Mouse (Mus musculus): Measurements from ENCODE around the gene Agap1. TPM values are rescaled to one million over a fixed set of nuclear protein-coding genes. Genes with fewer than 3 reads are reported as not detected.
"Not testable (repeated sequence)": the region's sequence is repeated elsewhere in the genome, so short reads cannot be mapped to it uniquely, and the experiment has no call there.

Agap1 gene
- polyA plus RNA-seq, 1 experiment from 2014 or later, result 4.8 TPM

DNA sequence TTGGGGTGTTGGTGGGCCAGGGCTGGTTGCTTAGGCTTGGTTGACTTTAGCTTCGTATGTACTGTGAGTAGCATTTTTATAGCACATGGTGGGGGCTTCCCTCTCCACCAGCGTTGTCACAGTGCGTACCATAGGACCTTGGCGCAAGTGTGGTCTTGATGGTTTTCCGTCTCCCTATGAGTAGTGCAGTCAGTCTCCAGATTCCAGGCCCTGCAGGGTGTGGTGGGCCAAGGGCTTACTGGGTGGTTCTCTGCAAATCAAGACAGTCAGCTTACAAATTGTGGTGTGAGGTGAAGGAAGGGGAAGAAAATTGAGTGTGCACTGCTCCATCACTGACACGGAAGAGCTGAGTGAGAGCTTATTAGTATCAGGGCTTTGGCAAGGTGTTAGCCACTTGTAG is 32.3 kb downstream of the Agap1 start:
- WGBS, result 91% methylated on average over 6 of the region's 6 CpGs

DNA sequence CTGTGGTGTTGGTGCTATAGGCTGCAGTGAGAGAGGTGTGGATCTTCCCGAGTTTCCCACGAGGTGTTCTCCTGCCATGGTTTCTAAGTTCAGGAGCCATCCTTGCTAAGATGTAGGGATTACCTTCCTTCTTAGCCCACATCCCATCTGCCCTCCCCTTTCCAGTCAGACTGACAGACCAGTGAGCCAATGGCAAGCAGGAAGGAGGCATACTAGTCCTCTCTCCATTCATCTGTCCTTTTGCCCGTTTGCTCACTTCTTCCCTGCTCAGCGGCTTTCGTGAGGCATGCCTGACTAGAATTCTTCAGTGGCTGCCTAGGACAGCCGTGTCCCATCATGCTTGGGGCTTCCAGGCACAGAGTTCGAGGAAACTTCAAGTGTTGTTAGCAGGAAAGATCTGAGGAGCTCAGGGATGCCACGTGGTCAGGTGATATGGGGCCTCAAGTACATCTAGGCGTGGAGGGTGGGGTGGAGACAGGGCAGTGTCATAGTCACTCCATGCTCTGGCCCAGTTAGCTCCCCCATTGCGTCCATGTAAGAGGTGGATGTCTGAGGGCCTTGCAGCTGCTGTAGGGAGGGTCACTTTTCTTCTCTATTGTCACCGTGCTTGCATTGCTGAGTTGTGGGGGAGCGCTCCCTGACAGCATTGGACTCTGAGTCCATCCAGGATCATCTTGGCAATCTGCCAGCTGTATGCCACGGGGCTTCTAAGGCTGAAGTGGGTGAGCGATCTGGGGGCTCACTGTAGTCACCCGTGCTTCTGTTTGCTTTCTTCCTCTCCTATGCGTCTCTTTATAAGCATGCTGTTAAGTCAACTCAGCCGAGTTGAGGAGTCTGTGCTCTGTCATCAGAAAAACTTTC is 34.7 kb downstream of the Agap1 start:
- Histone ChIP-seq H3K9ac (ENCODE audit: low read depth, low read length) (0 out of 2 replicates have a peak overlapping the region, but pooled peaks have one; percentile 13), H3K4me2 (ENCODE audit: low read depth, low read length) (peak overlapping the region; percentile 24; the same call in 1 of the 2 replicates), H3K9me3 (ENCODE audit: control insufficient read depth, low read length) (no peaks in the 10 kb centered on the region), H3K4me3 (ENCODE audit: low read length) (no peak overlapping the region), H3K27ac (ENCODE audit: low read length) (peak overlapping the region; percentile 23; the same call in 1 of the 2 replicates), H3K36me3 (ENCODE audit: control insufficient read depth, insufficient read depth, low read length) (no peaks in the 10 kb centered on the region), H3K27me3 (replicated peaks; ENCODE audit: control insufficient read depth, insufficient read depth, low read length) (no peaks in the 10 kb centered on the region), H3K4me1 (ENCODE audit: control insufficient read depth, insufficient read depth, low read length) (peaks cover 22% of the 10 kb centered on the region)
- peak; percentile 83 for ATAC-seq
- 52% methylated on average over 17 of the region's 17 CpGs for WGBS

More for the DNA sequence above, 32.3 kb downstream of the Agap1 start:
- H3K4me2 ChIP-seq (ENCODE audit: low read depth, low read length), result no peak overlapping the region
- no peak overlapping the region; the same call in 1 of the 2 replicates for H3K9ac ChIP-seq (ENCODE audit: low read depth, low read length)
- no peak overlapping the region for H3K4me3 ChIP-seq (ENCODE audit: low read length)
- no peak overlapping the region for H3K27ac ChIP-seq (ENCODE audit: low read length)
- H3K4me1 ChIP-seq (ENCODE audit: control insufficient read depth, insufficient read depth, low read length), result peaks cover 29% of the 10 kb centered on the region
- ATAC-seq, result no peak
- H3K27me3 ChIP-seq (replicated peaks; ENCODE audit: control insufficient read depth, insufficient read depth, low read length), result no peaks in the 10 kb centered on the region
- no peaks in the 10 kb centered on the region for H3K9me3 ChIP-seq (ENCODE audit: control insufficient read depth, low read length)
- no peaks in the 10 kb centered on the region for H3K36me3 ChIP-seq (ENCODE audit: control insufficient read depth, insufficient read depth, low read length)

DNA sequence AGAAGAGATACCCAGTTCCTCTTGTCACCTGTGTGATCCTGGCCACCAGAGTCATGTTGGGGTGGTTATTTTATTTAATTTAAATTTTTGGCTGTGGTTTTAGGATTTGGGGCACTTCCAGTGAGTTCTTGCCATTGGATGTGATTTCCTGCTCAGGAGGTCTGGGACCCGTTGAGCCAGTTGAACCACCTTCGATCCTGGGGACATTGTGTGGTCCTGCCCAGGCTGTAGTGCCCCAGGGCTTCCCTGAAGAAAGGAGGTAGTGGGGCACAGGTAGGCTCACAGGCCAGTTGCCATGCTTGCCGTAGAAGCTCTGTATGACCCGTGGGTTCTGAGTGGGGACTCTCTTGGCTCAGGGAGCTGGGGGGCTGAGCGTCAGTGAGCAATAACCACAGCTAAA is 38.6 kb downstream of the Agap1 start:
- Histone ChIP-seq H3K9ac (ENCODE audit: low read depth, low read length) (no peak overlapping the region), H3K4me2 (ENCODE audit: low read depth, low read length) (no peak overlapping the region), H3K27ac (ENCODE audit: low read length) (no peak overlapping the region), H3K4me1 (ENCODE audit: control insufficient read depth, insufficient read depth, low read length) (peaks cover 29% of the 10 kb centered on the region), H3K36me3 (ENCODE audit: control insufficient read depth, insufficient read depth, low read length) (no peaks in the 10 kb centered on the region), H3K27me3 (replicated peaks; ENCODE audit: control insufficient read depth, insufficient read depth, low read length) (no peaks in the 10 kb centered on the region), H3K4me3 (ENCODE audit: low read length) (no peak overlapping the region), H3K9me3 (ENCODE audit: control insufficient read depth, low read length) (no peaks in the 10 kb centered on the region)
- WGBS, result 87% methylated on average over 5 of the region's 5 CpGs
- ATAC-seq, result no peak

DNA sequence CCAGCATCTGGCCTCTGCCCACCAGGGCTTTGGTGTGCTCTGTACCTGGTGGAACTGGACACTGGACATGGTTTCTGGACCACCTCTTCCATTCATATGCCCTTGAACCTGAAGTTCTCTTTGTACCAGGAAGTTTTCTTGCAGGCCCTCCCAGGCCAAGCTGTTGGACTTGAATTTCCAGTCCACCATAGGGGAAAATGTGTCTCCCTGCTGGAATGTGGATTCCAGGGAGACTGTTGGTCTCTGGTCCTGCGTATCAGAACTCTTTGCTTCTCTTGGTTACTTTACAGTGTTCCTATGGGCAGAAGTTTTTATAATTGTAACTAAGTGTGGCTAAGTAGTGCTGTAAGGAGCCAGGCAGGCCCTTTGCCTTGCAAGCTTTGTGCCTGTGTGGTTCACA is 40.2 kb downstream of the Agap1 start:
- H3K9ac ChIP-seq (ENCODE audit: low read depth, low read length), result no peak overlapping the region
- no peak overlapping the region for H3K4me3 ChIP-seq (ENCODE audit: low read length)
- H3K36me3 ChIP-seq (ENCODE audit: control insufficient read depth, insufficient read depth, low read length), result no peaks in the 10 kb centered on the region
- H3K4me2 ChIP-seq (ENCODE audit: low read depth, low read length), result no peak overlapping the region
- peaks cover 22% of the 10 kb centered on the region for H3K4me1 ChIP-seq (ENCODE audit: control insufficient read depth, insufficient read depth, low read length)
- H3K27me3 ChIP-seq (replicated peaks; ENCODE audit: control insufficient read depth, insufficient read depth, low read length), result no peaks in the 10 kb centered on the region
- WGBS, result 58% methylated on average over 1 of the region's 1 CpGs
- ATAC-seq, result peak; percentile 14; the same call in 1 of the 2 replicates
- 0 out of 2 replicates have a peak overlapping the region, but pooled peaks have one; percentile 2 for H3K27ac ChIP-seq (ENCODE audit: low read length)
- no peaks in the 10 kb centered on the region for H3K9me3 ChIP-seq (ENCODE audit: control insufficient read depth, low read length)

DNA sequence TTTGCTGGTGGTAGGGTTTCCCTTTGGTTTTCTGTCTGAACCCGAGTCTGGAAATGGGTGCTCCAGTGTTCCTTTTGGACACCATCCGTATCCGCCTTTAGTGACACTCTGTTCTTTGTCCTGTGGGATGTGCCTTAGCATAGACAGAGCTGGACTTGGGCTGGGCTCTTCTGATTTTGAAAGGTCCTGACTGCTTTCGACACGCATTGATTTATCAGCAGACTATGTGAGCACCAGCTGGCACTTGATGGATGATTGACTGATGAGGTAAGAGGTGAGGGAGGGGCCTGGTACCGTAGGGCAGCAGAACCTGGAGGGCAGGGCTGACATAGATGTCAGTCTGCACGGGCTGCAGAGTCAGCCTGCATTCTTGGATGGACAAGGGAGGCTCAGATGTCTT is 41.6 kb downstream of the Agap1 start:
- Histone ChIP-seq H3K27ac (ENCODE audit: low read length) (no peak overlapping the region), H3K4me3 (ENCODE audit: low read length) (no peak overlapping the region), H3K4me1 (ENCODE audit: control insufficient read depth, insufficient read depth, low read length) (peaks cover 21% of the 10 kb centered on the region), H3K9me3 (ENCODE audit: control insufficient read depth, low read length) (no peaks in the 10 kb centered on the region), H3K36me3 (ENCODE audit: control insufficient read depth, insufficient read depth, low read length) (no peaks in the 10 kb centered on the region), H3K9ac (ENCODE audit: low read depth, low read length) (no peak overlapping the region), H3K4me2 (ENCODE audit: low read depth, low read length) (no peak overlapping the region), H3K27me3 (replicated peaks; ENCODE audit: control insufficient read depth, insufficient read depth, low read length) (no peaks in the 10 kb centered on the region)
- 68% methylated on average over 7 of the region's 7 CpGs for WGBS
- no peak for ATAC-seq

DNA sequence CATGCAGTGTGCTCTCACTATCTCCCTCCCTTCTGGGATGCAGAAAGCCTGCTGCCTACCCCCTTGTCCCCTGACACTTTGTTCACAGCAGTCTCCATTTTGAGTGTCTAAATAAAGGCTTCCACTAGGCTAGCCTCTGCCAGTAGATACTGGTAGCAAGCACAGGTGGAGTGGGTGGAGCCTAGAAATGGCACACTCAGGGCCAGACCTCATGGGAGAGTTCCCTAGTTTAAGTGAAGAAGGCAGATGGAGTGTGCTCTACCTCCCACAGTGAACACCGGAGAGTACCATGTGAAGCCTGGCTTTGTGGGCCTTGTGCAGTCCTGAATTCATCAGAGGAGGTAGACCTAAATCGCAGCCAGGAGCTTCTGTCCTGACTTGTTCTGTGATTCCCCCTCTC is 46.3 kb downstream of the Agap1 start:
- no peaks in the 10 kb centered on the region for H3K27me3 ChIP-seq (replicated peaks; ENCODE audit: control insufficient read depth, insufficient read depth, low read length)
- 84% methylated on average over 2 of the region's 2 CpGs for WGBS
- peaks cover 11% of the 10 kb centered on the region; the same call in 1 of the 2 replicates for H3K4me1 ChIP-seq (ENCODE audit: control insufficient read depth, insufficient read depth, low read length)
- H3K9ac ChIP-seq (ENCODE audit: low read depth, low read length), result no peak overlapping the region
- no peaks in the 10 kb centered on the region for H3K9me3 ChIP-seq (ENCODE audit: control insufficient read depth, low read length)
- H3K27ac ChIP-seq (ENCODE audit: low read length), result no peak overlapping the region
- H3K4me2 ChIP-seq (ENCODE audit: low read depth, low read length), result no peak overlapping the region
- H3K4me3 ChIP-seq (ENCODE audit: low read length), result no peak overlapping the region
- H3K36me3 ChIP-seq (ENCODE audit: control insufficient read depth, insufficient read depth, low read length), result no peaks in the 10 kb centered on the region
- ATAC-seq, result peak; percentile 52; the same call in 1 of the 2 replicates

DNA sequence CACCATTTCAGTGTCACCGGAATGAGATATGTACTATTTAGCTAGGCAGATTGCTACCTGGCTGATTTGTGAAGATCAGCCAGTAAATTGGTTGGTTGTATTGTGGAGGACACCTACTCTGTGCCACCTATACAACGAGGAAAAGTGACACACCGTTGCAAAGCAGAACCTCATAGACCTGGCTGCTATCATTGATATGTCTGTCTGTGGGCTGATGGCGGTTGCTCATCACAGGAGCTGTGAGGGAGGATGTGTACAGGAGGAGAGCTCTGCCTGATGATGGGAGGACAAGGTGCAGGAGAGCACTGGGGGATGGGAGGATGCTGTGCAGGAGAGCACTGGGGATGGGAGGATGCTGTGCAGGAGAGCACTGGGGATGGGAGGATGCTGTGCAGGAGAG is 46.7 kb downstream of the Agap1 start:
- Histone ChIP-seq H3K36me3 (ENCODE audit: control insufficient read depth, insufficient read depth, low read length) (no peaks in the 10 kb centered on the region), H3K4me1 (ENCODE audit: control insufficient read depth, insufficient read depth, low read length) (peaks cover 11% of the 10 kb centered on the region; the same call in 1 of the 2 replicates), H3K9ac (ENCODE audit: low read depth, low read length) (no peak overlapping the region), H3K27me3 (replicated peaks; ENCODE audit: control insufficient read depth, insufficient read depth, low read length) (no peaks in the 10 kb centered on the region), H3K9me3 (ENCODE audit: control insufficient read depth, low read length) (no peaks in the 10 kb centered on the region), H3K4me3 (ENCODE audit: low read length) (no peak overlapping the region), H3K4me2 (ENCODE audit: low read depth, low read length) (no peak overlapping the region), H3K27ac (ENCODE audit: low read length) (no peak overlapping the region)
- 89% methylated on average over 4 of the region's 4 CpGs for WGBS
- ATAC-seq, result no peak

DNA sequence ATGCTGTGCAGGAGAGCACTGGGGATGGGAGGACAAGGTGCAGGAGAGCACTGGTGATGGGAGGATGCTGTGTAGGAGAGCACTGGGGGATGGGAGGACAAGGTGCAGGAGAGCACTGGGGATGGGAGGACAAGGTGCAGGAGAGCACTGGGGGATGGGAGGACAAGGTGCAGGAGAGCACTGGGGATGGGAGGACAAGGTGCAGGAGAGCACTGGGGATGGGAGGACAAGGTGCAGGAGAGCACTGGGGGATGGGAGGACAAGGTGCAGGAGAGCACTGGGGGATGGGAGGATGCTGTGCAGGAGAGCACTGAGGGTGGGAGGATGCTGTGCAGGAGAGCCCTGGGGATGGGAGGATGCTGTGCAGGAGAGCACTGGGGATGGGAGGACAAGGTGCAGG is 47.3 kb downstream of the Agap1 start:
- not testable (repeated sequence) for H3K4me2 ChIP-seq (ENCODE audit: low read depth, low read length); H3K9me3 ChIP-seq (ENCODE audit: control insufficient read depth, low read length); H3K9ac ChIP-seq (ENCODE audit: low read depth, low read length); H3K36me3 ChIP-seq (ENCODE audit: control insufficient read depth, insufficient read depth, low read length); H3K4me3 ChIP-seq (ENCODE audit: low read length); H3K27ac ChIP-seq (ENCODE audit: low read length); ATAC-seq; H3K27me3 ChIP-seq (replicated peaks; ENCODE audit: control insufficient read depth, insufficient read depth, low read length)
- peaks cover 11% of the 10 kb centered on the region; the same call in 1 of the 2 replicates for H3K4me1 ChIP-seq (ENCODE audit: control insufficient read depth, insufficient read depth, low read length)

DNA sequence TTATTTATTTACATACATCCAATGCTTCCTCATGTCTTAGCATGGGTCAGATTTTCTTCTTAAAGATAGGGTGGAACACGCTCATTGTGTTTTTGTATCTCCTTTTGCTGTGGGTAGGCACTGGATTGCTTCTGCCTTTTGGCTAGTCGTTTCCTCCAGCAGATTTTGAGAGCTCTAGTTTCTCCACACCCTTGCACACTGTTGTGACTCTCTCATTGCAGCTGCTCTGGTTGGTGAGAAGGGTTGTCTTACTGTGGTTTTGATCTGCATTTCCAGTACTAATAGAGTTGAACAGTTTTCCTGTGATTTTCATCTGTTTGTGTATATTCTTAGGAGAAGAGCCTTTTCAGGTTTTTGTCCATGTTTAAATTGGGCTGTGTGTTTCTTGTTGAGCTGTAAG is 54.6 kb downstream of the Agap1 start:
- 69% methylated on average over 2 of the region's 2 CpGs for WGBS
- no peak overlapping the region for H3K4me2 ChIP-seq (ENCODE audit: low read depth, low read length)
- no peak for ATAC-seq
- no peak overlapping the region for H3K27ac ChIP-seq (ENCODE audit: low read length)
- no peak overlapping the region for H3K4me3 ChIP-seq (ENCODE audit: low read length)
- no peaks in the 10 kb centered on the region for H3K36me3 ChIP-seq (ENCODE audit: control insufficient read depth, insufficient read depth, low read length)
- no peak overlapping the region for H3K9ac ChIP-seq (ENCODE audit: low read depth, low read length)
- no peaks in the 10 kb centered on the region for H3K27me3 ChIP-seq (replicated peaks; ENCODE audit: control insufficient read depth, insufficient read depth, low read length)
- peaks cover 12% of the 10 kb centered on the region for H3K4me1 ChIP-seq (ENCODE audit: control insufficient read depth, insufficient read depth, low read length)
- H3K9me3 ChIP-seq (ENCODE audit: control insufficient read depth, low read length), result no peaks in the 10 kb centered on the region

Measured in intestine, embryonic 16.5 days (tissue).